Mouse (Mus musculus): ENCODE data around the gene Fmo6. TPM values are rescaled to one million over a fixed set of nuclear protein-coding genes. Genes with fewer than 3 reads are reported as not detected.

The Fmo6 gene
- polyA plus RNA-seq (2017; shearing (Covaris generic)), result not detected

GRCm38 (mm10) chr1:162937415-162937814 lies at the start of gene Fmo6:
Fmo6 (minus strand) TSS chr1:162937515.

GRCm38 (mm10) chr1:162984428-162984827 lies 47.1 kb upstream of the Fmo6 start, which contains the start of gene Fmo3:
Fmo3 (minus strand) TSS chr1:162984528.

GRCm38 (mm10) chr1:162897838-162898811 lies 39.2 kb downstream of the Fmo6 start, which contains the start of gene Fmo2:
Fmo2 (minus strand) TSS chr1:162898726.

Other genes starting within 250 kb of the Fmo6 start
- 289 TPM for gene Prrc2c, start 197.0 kb downstream of the Fmo6 start, polyA plus RNA-seq (2017; shearing (Covaris generic))
- not detected for gene Fmo4, start 123.5 kb downstream of the Fmo6 start, polyA plus RNA-seq (2017; shearing (Covaris generic))
- 0.76 TPM for gene Fmo1, start 70.9 kb downstream of the Fmo6 start, polyA plus RNA-seq (2017; shearing (Covaris generic))
- not detected for gene Fmo2, start 38.8 kb downstream of the Fmo6 start, polyA plus RNA-seq (2017; shearing (Covaris generic))
- not detected for gene Fmo3, start 47.0 kb upstream of the Fmo6 start, polyA plus RNA-seq (2017; shearing (Covaris generic))
- not detected for gene Mroh9, start 148.2 kb upstream of the Fmo6 start, polyA plus RNA-seq (2017; shearing (Covaris generic))